Mouse (Mus musculus): ENCODE measurements around the gene Stt3b. TPM values are rescaled to one million over a fixed set of nuclear protein-coding genes. Genes with fewer than 3 reads are reported as not detected.
A peak's percentile ranks its signal among the peaks of the same experiment; 100 is the strongest.

Gene Stt3b
- total RNA-seq, 2 experiments from 2014 or later, result 97.1 to 108 TPM

- no peak for ATAC-seq (replicated peaks; ENCODE audit: low FRiP score, low TSS enrichment, poor library complexity, severe bottlenecking)
Observed at GRCm38 (mm10) chr9:115320156-115320555, 9.9 kb upstream of the Stt3b start.

GRCm38 (mm10) chr9:115318621-115319375, 8.6 kb upstream of the Stt3b start:
- no peak for ATAC-seq (replicated peaks; ENCODE audit: low FRiP score, low TSS enrichment, poor library complexity, severe bottlenecking)

- ATAC-seq (replicated peaks; ENCODE audit: low FRiP score, low TSS enrichment, poor library complexity, severe bottlenecking), result no peak
Observed at GRCm38 (mm10) chr9:115317049-115317448, 6.8 kb upstream of the Stt3b start.

- ATAC-seq (replicated peaks; ENCODE audit: low FRiP score, low TSS enrichment, poor library complexity, severe bottlenecking), result no peak
Observed at GRCm38 (mm10) chr9:115314556-115314955, 4.3 kb upstream of the Stt3b start.

- ATAC-seq (replicated peaks; ENCODE audit: low FRiP score, low TSS enrichment, poor library complexity, severe bottlenecking), result no peak
Observed at GRCm38 (mm10) chr9:115313830-115314229, 3.6 kb upstream of the Stt3b start.

GRCm38 (mm10) chr9:115311223-115311520, 951 bp upstream of the Stt3b start:
- no peak for ATAC-seq (replicated peaks; ENCODE audit: low FRiP score, low TSS enrichment, poor library complexity, severe bottlenecking)

- peak; percentile 77 for ATAC-seq (replicated peaks; ENCODE audit: low FRiP score, low TSS enrichment, poor library complexity, severe bottlenecking)
Observed at GRCm38 (mm10) chr9:115309977-115310345, 260 bp downstream of the Stt3b start.

- ATAC-seq (replicated peaks; ENCODE audit: low FRiP score, low TSS enrichment, poor library complexity, severe bottlenecking), result no peak
Observed at GRCm38 (mm10) chr9:115309381-115309971, 745 bp downstream of the Stt3b start.

- no peak for ATAC-seq (replicated peaks; ENCODE audit: low FRiP score, low TSS enrichment, poor library complexity, severe bottlenecking)
Observed at GRCm38 (mm10) chr9:115308941-115309380, 1.3 kb downstream of the Stt3b start.

- ATAC-seq (replicated peaks; ENCODE audit: low FRiP score, low TSS enrichment, poor library complexity, severe bottlenecking), result no peak
Observed at GRCm38 (mm10) chr9:115308401-115308800, 1.8 kb downstream of the Stt3b start.

GRCm38 (mm10) chr9:115306202-115306601, 4.0 kb downstream of the Stt3b start:
- no peak for ATAC-seq (replicated peaks; ENCODE audit: low FRiP score, low TSS enrichment, poor library complexity, severe bottlenecking)

- no peak for ATAC-seq (replicated peaks; ENCODE audit: low FRiP score, low TSS enrichment, poor library complexity, severe bottlenecking)
Observed at GRCm38 (mm10) chr9:115304149-115304548, 6.1 kb downstream of the Stt3b start.

- peak; percentile 9 for ATAC-seq (replicated peaks; ENCODE audit: low FRiP score, low TSS enrichment, poor library complexity, severe bottlenecking)
Observed at GRCm38 (mm10) chr9:115301593-115301992, 8.6 kb downstream of the Stt3b start.

- peak; percentile 82 for ATAC-seq (replicated peaks; ENCODE audit: low FRiP score, low TSS enrichment, poor library complexity, severe bottlenecking)
Observed at GRCm38 (mm10) chr9:115301002-115301579, 9.1 kb downstream of the Stt3b start.

- no peak for ATAC-seq (replicated peaks; ENCODE audit: low FRiP score, low TSS enrichment, poor library complexity, severe bottlenecking)
Observed at GRCm38 (mm10) chr9:115296738-115297137, 13.5 kb downstream of the Stt3b start.

GRCm38 (mm10) chr9:115293920-115294594, 16.2 kb downstream of the Stt3b start:
- ATAC-seq (replicated peaks; ENCODE audit: low FRiP score, low TSS enrichment, poor library complexity, severe bottlenecking), result peak; percentile 43

GRCm38 (mm10) chr9:115287774-115288434, 22.3 kb downstream of the Stt3b start:
- no peak for ATAC-seq (replicated peaks; ENCODE audit: low FRiP score, low TSS enrichment, poor library complexity, severe bottlenecking)

GRCm38 (mm10) chr9:115284385-115284784, 25.8 kb downstream of the Stt3b start:
- ATAC-seq (replicated peaks; ENCODE audit: low FRiP score, low TSS enrichment, poor library complexity, severe bottlenecking), result no peak

GRCm38 (mm10) chr9:115283403-115283802, 26.8 kb downstream of the Stt3b start:
- ATAC-seq (replicated peaks; ENCODE audit: low FRiP score, low TSS enrichment, poor library complexity, severe bottlenecking), result no peak

GRCm38 (mm10) chr9:115278641-115279040, 31.6 kb downstream of the Stt3b start:
- no peak for ATAC-seq (replicated peaks; ENCODE audit: low FRiP score, low TSS enrichment, poor library complexity, severe bottlenecking)
